ENCODE assay signal across 21 mouse cellular contexts in the genomic region with DNA sequence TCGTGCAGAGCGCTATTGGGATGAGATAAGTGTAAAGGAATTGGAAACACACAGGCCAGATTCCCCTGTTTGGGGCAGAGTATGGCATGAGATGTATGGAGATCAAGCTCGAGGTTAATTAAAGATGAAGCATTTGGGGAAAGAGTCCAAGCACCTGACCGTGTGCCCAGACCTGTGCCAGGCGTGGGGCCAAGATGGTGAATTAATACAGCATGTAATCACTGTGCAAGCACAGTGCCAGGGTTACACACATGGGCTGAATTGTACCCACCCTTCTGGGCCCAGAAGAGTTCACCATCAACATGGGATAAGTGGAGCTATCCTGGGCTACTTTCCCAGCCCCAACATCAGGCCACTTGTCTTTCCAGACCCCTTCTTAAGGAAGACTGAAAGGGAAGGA.
DNase-seq lines count a peak whose midpoint lies in the region; ATAC-seq lines count a peak whose summit lies in the region.
"Had no signal": no experiment of that assay in that cellular context is flagged by ENCODE, and none has a peak within 500 bp of the region (broad histone marks: within the 10 kb centered on the region; RNA-seq: fewer than 3 reads in every experiment).

No protein-coding gene starts in this region.

- H3K9ac ChIP-seq in embryonic facial prominence, embryonic 13.5 days, result no peak overlapping the region
- H3K9ac ChIP-seq in hindbrain, embryonic 15.5 days, result no peak overlapping the region
- no peak overlapping the region for H3K9ac ChIP-seq in hindbrain, embryonic 13.5 days
- H3K9ac ChIP-seq in limb, embryonic 13.5 days, result no peak overlapping the region
- no peak overlapping the region for H3K9ac ChIP-seq in embryonic facial prominence, embryonic 14.5 days (ENCODE audit: low read depth, low read length)
- H3K9ac ChIP-seq: forebrain, embryonic 12.5 days; liver, embryonic 15.5 days; lung, embryonic 15.5 days; neural tube, embryonic 12.5 days had no signal

- H3K4me3 ChIP-seq in embryonic facial prominence, embryonic 13.5 days, result no peak overlapping the region
- no peak overlapping the region for H3K4me3 ChIP-seq in embryonic facial prominence, embryonic 10.5 days
- no peak overlapping the region for H3K4me3 ChIP-seq in hindbrain, embryonic 15.5 days
- H3K4me3 ChIP-seq in hindbrain, embryonic 13.5 days, result no peak overlapping the region
- H3K4me3 ChIP-seq in limb, embryonic 13.5 days, result no peak overlapping the region
- H3K4me3 ChIP-seq in limb, embryonic 10.5 days, result no peak overlapping the region
- H3K4me3 ChIP-seq in embryonic facial prominence, embryonic 14.5 days (ENCODE audit: low read depth, low read length), result no peak overlapping the region
- H3K4me3 ChIP-seq: forebrain, embryonic 12.5 days; liver, embryonic 15.5 days; lung, embryonic 15.5 days; neural tube, embryonic 12.5 days had no signal

- 71% methylated on average over 5 of the region's 5 CpGs for WGBS in embryonic facial prominence, embryonic 13.5 days
- 91% methylated on average over 5 of the region's 5 CpGs for WGBS in embryonic facial prominence, embryonic 10.5 days
- 81% methylated on average over 5 of the region's 5 CpGs for WGBS in hindbrain, embryonic 15.5 days
- 89% methylated on average over 5 of the region's 5 CpGs for WGBS in hindbrain, embryonic 13.5 days
- WGBS in limb, embryonic 13.5 days, result 65% methylated on average over 5 of the region's 5 CpGs
- 88% methylated on average over 5 of the region's 5 CpGs for WGBS in limb, embryonic 10.5 days
- 63% methylated on average over 5 of the region's 5 CpGs for WGBS in embryonic facial prominence, embryonic 14.5 days

- no peaks in the 10 kb centered on the region for H3K27me3 ChIP-seq in embryonic facial prominence, embryonic 13.5 days
- no peaks in the 10 kb centered on the region for H3K27me3 ChIP-seq in embryonic facial prominence, embryonic 10.5 days (replicated peaks; ENCODE audit: low read depth, poor library complexity, severe bottlenecking)
- H3K27me3 ChIP-seq in hindbrain, embryonic 15.5 days, result no peaks in the 10 kb centered on the region
- no peaks in the 10 kb centered on the region for H3K27me3 ChIP-seq in hindbrain, embryonic 13.5 days
- H3K27me3 ChIP-seq in limb, embryonic 13.5 days, result peaks cover 15% of the 10 kb centered on the region
- peaks cover 45% of the 10 kb centered on the region for H3K27me3 ChIP-seq in limb, embryonic 10.5 days (ENCODE audit: low read depth, poor library complexity, severe bottlenecking)
- no peaks in the 10 kb centered on the region for H3K27me3 ChIP-seq in embryonic facial prominence, embryonic 14.5 days (replicated peaks; ENCODE audit: control insufficient read depth, insufficient read depth, low read length)
- H3K27me3 ChIP-seq: forebrain, embryonic 12.5 days; liver, embryonic 15.5 days; lung, embryonic 15.5 days; neural tube, embryonic 12.5 days; Patski had no signal

- no peaks in the 10 kb centered on the region for H3K9me3 ChIP-seq in embryonic facial prominence, embryonic 13.5 days
- no peaks in the 10 kb centered on the region for H3K9me3 ChIP-seq in embryonic facial prominence, embryonic 10.5 days
- H3K9me3 ChIP-seq in hindbrain, embryonic 15.5 days, result no peaks in the 10 kb centered on the region
- H3K9me3 ChIP-seq in hindbrain, embryonic 13.5 days, result no peaks in the 10 kb centered on the region
- no peaks in the 10 kb centered on the region for H3K9me3 ChIP-seq in limb, embryonic 13.5 days
- H3K9me3 ChIP-seq in limb, embryonic 10.5 days (replicated peaks), result no peaks in the 10 kb centered on the region
- no peaks in the 10 kb centered on the region for H3K9me3 ChIP-seq in embryonic facial prominence, embryonic 14.5 days (ENCODE audit: control insufficient read depth, low read length)
- H3K9me3 ChIP-seq: forebrain, embryonic 12.5 days; liver, embryonic 15.5 days; lung, embryonic 15.5 days; neural tube, embryonic 12.5 days had no signal

- no peak for DNase-seq in embryonic facial prominence, embryonic 10.5 days (ENCODE audit: low spot score)
- DNase-seq in limb, embryonic 10.5 days (ENCODE audit: low spot score), result no peak
- peak; percentile 14 for DNase-seq in embryonic facial prominence, embryonic 14.5 days (ENCODE audit: low spot score)
- no peak for DNase-seq in lung, postnatal 36 days
- DNase-seq: cerebellum, adult 18-20 months; kidney, adult 9 months; layer of hippocampus, postnatal 36 days; liver; right cerebral cortex, postnatal 14 days; thymus, adult 2 months; thymus, postnatal 4 days had no signal

- no peak overlapping the region for H3K27ac ChIP-seq in embryonic facial prominence, embryonic 13.5 days
- no peak overlapping the region for H3K27ac ChIP-seq in embryonic facial prominence, embryonic 10.5 days (replicated peaks)
- H3K27ac ChIP-seq in hindbrain, embryonic 15.5 days (replicated peaks), result no peak overlapping the region
- H3K27ac ChIP-seq in hindbrain, embryonic 13.5 days, result no peak overlapping the region
- no peak overlapping the region for H3K27ac ChIP-seq in limb, embryonic 13.5 days
- H3K27ac ChIP-seq in limb, embryonic 10.5 days, result no peak overlapping the region
- H3K27ac ChIP-seq in embryonic facial prominence, embryonic 14.5 days (replicated peaks; ENCODE audit: low read depth, low read length), result no peak overlapping the region
- H3K27ac ChIP-seq: forebrain, embryonic 12.5 days; liver, embryonic 15.5 days; macrophage; neural tube, embryonic 12.5 days had no signal

- H3K36me3 ChIP-seq in embryonic facial prominence, embryonic 13.5 days, result no peaks in the 10 kb centered on the region
- H3K36me3 ChIP-seq in embryonic facial prominence, embryonic 10.5 days (replicated peaks), result no peaks in the 10 kb centered on the region
- H3K36me3 ChIP-seq in hindbrain, embryonic 15.5 days, result no peaks in the 10 kb centered on the region
- H3K36me3 ChIP-seq in hindbrain, embryonic 13.5 days, result no peaks in the 10 kb centered on the region
- no peaks in the 10 kb centered on the region for H3K36me3 ChIP-seq in limb, embryonic 13.5 days
- no peaks in the 10 kb centered on the region for H3K36me3 ChIP-seq in limb, embryonic 10.5 days
- no peaks in the 10 kb centered on the region for H3K36me3 ChIP-seq in embryonic facial prominence, embryonic 14.5 days (ENCODE audit: control insufficient read depth, insufficient read depth, low read length)
- H3K36me3 ChIP-seq: forebrain, embryonic 12.5 days; liver, embryonic 15.5 days; neural tube, embryonic 12.5 days had no signal

- 0 out of 2 replicates have a peak, but pooled peaks have one; percentile 4 for ATAC-seq in embryonic facial prominence, embryonic 13.5 days (ENCODE audit: insufficient number of reproducible peaks, insufficient read depth, low FRiP score, low TSS enrichment, low read depth)
- ATAC-seq in hindbrain, embryonic 15.5 days (ENCODE audit: low FRiP score, low read depth), result 0 out of 2 replicates have a peak, but pooled peaks have one; percentile 29
- no peak for ATAC-seq in hindbrain, embryonic 13.5 days (ENCODE audit: low FRiP score)
- ATAC-seq in limb, embryonic 13.5 days (ENCODE audit: low FRiP score, low read depth), result 0 out of 2 replicates have a peak, but pooled peaks have one; percentile 3
- peak; percentile 63 for ATAC-seq in embryonic facial prominence, embryonic 14.5 days (ENCODE audit: low read depth)
- ATAC-seq: Patski had no signal

- H3K4me2 ChIP-seq in embryonic facial prominence, embryonic 13.5 days, result no peak overlapping the region
- H3K4me2 ChIP-seq in hindbrain, embryonic 15.5 days, result no peak overlapping the region
- no peak overlapping the region for H3K4me2 ChIP-seq in hindbrain, embryonic 13.5 days
- no peak overlapping the region for H3K4me2 ChIP-seq in limb, embryonic 13.5 days (replicated peaks)
- no peak overlapping the region for H3K4me2 ChIP-seq in embryonic facial prominence, embryonic 14.5 days (ENCODE audit: low read depth, low read length)
- H3K4me2 ChIP-seq: forebrain, embryonic 12.5 days; liver, embryonic 15.5 days; lung, embryonic 15.5 days; neural tube, embryonic 12.5 days had no signal

- peaks cover 11% of the 10 kb centered on the region; the same call in 1 of the 2 replicates for H3K4me1 ChIP-seq in embryonic facial prominence, embryonic 13.5 days
- H3K4me1 ChIP-seq in embryonic facial prominence, embryonic 10.5 days, result no peaks in the 10 kb centered on the region
- no peaks in the 10 kb centered on the region for H3K4me1 ChIP-seq in hindbrain, embryonic 15.5 days (replicated peaks)
- no peaks in the 10 kb centered on the region; the same call in 1 of the 2 replicates for H3K4me1 ChIP-seq in hindbrain, embryonic 13.5 days (replicated peaks)
- peaks cover 26% of the 10 kb centered on the region for H3K4me1 ChIP-seq in limb, embryonic 13.5 days
- no peaks in the 10 kb centered on the region for H3K4me1 ChIP-seq in limb, embryonic 10.5 days
- H3K4me1 ChIP-seq in embryonic facial prominence, embryonic 14.5 days (ENCODE audit: control insufficient read depth, insufficient read depth, low read length), result peaks cover 13% of the 10 kb centered on the region
- H3K4me1 ChIP-seq: forebrain, embryonic 12.5 days; liver, embryonic 15.5 days; neural tube, embryonic 12.5 days had no signal
